Mouse (Mus musculus): ENCODE data around the gene Tlcd1.

Tlcd1 gene

DNA sequence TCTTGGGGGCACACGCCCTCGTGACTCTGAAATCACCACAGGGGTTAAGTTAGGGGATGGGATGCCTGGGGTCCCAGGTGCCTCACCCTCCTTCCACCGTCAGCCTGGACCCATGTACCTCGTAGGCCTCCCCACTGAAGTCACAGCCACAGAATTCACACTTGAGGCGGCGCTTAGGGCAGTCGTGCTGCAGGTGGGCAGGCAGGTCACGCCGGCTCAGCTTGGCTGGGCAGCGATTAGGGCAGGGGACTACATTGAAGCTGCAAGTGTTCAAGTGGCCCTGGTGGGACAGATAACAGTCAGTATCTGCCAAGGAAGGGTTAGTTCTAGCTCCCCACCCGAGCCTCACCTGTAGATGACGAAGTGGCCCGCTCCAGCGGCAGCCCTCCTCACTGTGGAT is 15.3 kb upstream of the Tlcd1 start:
- DNase-seq (ENCODE audit: low read depth, low spot score): no peak

- DNase-seq (ENCODE audit: low read depth, low spot score): no peak
Measured at GRCm38 (mm10) chr11:78161968-78162367, 14.5 kb upstream of the Tlcd1 start.

DNA sequence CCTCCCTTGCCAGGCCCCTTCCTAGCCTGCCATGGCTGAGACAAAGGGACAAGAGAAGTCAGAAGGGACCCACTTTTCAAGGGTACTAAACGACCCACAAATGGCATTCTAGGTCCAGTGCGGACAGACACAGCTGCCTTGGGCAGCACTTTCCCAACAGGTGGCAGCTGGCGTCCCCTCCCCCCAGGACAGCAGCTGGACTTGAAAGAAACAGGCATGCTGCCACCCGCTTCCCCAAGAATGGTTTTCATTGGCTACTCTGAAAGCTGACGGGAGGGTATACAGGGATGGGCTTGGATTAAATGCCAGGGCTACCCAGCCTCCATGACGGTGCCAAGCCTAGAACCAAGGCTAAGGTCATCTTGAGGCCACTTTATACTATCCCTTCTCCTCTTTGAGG is 14.0 kb upstream of the Tlcd1 start:
- DNase-seq (ENCODE audit: low read depth, low spot score): no peak

- DNase-seq (ENCODE audit: low read depth, low spot score): no peak
Measured at GRCm38 (mm10) chr11:78163045-78163444, 13.5 kb upstream of the Tlcd1 start.

GRCm38 (mm10) chr11:78163681-78164603 is 12.6 kb upstream of the Tlcd1 start:
- DNase-seq (ENCODE audit: low read depth, low spot score): no peak

DNA sequence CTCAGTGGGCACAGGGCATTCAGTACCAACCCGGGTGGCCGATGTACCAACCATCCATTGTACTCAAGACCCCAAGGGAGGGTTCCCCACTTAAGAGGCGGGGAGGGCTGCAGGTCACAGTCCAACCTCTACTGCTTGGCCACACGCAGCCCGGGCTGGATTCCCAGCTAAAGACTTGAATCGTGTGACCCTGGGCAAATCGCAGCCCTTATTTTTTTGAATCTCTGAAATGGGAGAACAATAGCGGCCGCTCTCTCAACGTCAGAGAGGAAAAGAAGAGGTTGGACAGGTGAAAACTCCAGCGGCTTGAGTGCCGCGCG is 11.9 kb upstream of the Tlcd1 start:
- no peak for DNase-seq (ENCODE audit: low read depth, low spot score)

GRCm38 (mm10) chr11:78164924-78165760 is 11.4 kb upstream of the Tlcd1 start, which contains the start of gene Traf4:
Gene Traf4 (minus strand): TSS chr11:78165589.
- DNase-seq (ENCODE audit: low read depth, low spot score): no peak

DNA sequence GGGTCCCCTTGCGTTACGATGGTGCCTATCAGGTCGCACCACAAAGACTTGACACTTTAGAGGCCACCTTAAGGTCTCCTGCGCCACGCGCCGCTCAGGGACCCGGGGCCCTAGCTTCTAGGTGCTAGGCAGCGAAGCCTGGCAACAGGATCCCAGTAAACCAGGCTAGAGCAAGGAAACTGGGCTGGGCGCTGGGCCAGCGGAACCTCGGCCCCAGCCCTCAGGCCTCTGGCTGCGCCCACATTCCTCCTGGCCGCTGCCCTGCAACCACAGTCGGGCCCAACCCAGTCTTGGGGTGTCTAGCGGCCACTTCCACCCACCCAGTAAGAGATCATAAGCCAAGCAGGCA is 10.8 kb upstream of the Tlcd1 start:
- no peak for DNase-seq (ENCODE audit: low read depth, low spot score)

GRCm38 (mm10) chr11:78166161-78166560 is 10.3 kb upstream of the Tlcd1 start:
- no peak for DNase-seq (ENCODE audit: low read depth, low spot score)

- no peak for DNase-seq (ENCODE audit: low read depth, low spot score)
Measured at GRCm38 (mm10) chr11:78166640-78167039, 9.9 kb upstream of the Tlcd1 start.

GRCm38 (mm10) chr11:78167257-78167959 is 9.1 kb upstream of the Tlcd1 start:
- no peak for DNase-seq (ENCODE audit: low read depth, low spot score)

DNA sequence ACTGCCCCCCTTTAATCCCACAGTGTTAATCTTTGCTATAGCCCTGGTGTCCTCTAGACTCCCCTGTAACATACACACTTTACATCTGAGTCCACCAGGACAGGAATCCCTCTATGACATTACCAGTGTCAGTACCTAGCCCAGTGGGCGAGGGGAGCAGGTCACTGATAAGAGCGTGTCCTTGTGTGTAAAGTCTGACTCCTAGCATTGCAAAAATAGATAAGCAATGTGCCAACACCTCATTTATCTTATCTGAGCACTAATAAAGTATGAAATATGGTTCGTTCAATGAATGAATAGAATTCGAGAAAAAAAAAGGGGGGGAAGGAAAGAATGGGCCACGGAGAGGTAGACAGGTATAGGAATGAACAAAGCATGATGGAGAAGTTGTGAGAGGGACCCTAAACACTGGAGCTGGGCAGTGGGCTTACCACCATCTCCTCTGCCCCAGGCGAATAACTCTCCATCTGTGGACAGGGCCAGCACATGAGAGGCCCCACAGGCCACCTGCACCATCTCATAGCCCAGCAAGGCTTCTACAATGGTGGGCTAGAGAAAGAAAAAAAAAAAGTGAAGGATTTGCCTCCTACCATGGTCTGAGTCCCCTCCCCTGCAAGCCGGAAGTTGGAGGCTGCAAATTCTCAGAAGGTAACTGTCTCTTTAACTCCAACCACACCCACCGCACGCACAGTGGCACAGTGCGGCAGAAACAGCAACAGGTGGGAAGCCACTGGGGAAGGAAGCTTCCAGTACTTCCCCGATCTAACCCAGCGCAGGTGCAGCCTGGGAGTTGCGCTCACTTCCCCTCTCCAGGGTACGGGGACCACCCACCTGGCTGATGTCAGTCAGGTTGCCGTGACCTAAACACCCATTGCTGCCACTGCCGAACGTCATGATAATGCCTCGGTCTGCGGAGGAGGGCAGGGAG is 7.7 kb upstream of the Tlcd1 start:
- DNase-seq (ENCODE audit: low read depth, low spot score): no peak

- DNase-seq (ENCODE audit: low read depth, low spot score): no peak
Measured at GRCm38 (mm10) chr11:78170306-78170705, 6.2 kb upstream of the Tlcd1 start.

DNA sequence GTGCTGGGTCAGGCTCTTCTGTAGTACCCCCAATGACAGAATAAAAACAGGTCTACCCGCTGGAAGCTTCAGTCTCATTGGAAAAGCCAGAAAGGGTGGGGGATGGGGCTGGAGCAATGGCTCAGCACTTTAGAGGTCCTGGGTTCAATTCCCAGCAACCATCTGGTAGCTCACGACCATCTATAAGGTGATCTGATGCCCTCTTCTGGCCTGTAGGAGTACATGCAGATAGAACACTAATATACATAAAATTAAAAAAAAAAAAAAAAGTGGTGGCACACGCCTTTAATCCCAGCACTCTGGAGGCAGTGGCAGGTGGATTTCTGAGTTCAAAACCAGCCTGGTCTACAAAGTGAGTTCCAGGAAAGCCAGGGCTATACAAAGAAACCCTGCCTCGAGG is 5.2 kb upstream of the Tlcd1 start:
- no peak for DNase-seq (ENCODE audit: low read depth, low spot score)

- DNase-seq (ENCODE audit: low read depth, low spot score): no peak
Measured at GRCm38 (mm10) chr11:78172034-78172747, 4.3 kb upstream of the Tlcd1 start.

- DNase-seq (ENCODE audit: low read depth, low spot score): no peak
Measured at GRCm38 (mm10) chr11:78172748-78173383, 3.6 kb upstream of the Tlcd1 start.

GRCm38 (mm10) chr11:78174506-78174905 is 2.0 kb upstream of the Tlcd1 start:
- no peak for DNase-seq (ENCODE audit: low read depth, low spot score)

GRCm38 (mm10) chr11:78175771-78176401 is 625 bp upstream of the Tlcd1 start:
- no peak for DNase-seq (ENCODE audit: low read depth, low spot score)

- no peak for DNase-seq (ENCODE audit: low read depth, low spot score)
Measured at GRCm38 (mm10) chr11:78176905-78177331, 407 bp downstream of the Tlcd1 start.
